Mouse (Mus musculus): ENCODE data around the gene Ssxb8. TPM values are rescaled to one million over a fixed set of nuclear protein-coding genes. Genes with fewer than 3 reads are reported as not detected.

Ssxb8 gene
- polyA plus RNA-seq (2017; shearing (Covaris generic)): not detected

DNA sequence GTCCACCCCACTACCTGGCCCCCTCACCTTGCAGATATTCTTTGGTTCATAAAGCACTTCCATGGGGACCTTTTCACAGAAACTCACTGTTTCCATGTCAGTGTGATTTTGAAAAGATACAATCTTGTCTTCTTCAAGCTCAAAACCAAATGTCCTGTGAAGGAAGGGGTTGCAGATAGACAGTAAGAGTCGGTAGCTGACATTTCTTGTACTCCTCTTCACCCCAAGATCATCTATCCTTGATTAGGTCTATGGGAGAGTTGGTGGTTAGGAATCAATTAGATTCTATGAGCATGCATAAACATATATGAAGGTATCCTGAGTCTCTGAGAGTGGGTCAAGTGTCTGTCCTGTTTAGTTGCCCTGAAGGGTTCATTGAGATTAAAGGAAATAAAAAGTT is at the start of gene Ssxb8:
TSS of gene Ssxb8 (minus strand) at position 101 of the 400 bp plus-strand sequence.

Other genes with a start within 250 kb of the Ssxb8 start
- not detected for gene Ssxb2, start 229.1 kb downstream of the Ssxb8 start, polyA plus RNA-seq (2017; shearing (Covaris generic))
- not detected for gene Gm14459, start 165.9 kb downstream of the Ssxb8 start, polyA plus RNA-seq (2017; shearing (Covaris generic))
- not detected for gene Ssxb6, start 142.6 kb downstream of the Ssxb8 start, polyA plus RNA-seq (2017; shearing (Covaris generic))
- gene Ssxb3, start 99.0 kb downstream of the Ssxb8 start, polyA plus RNA-seq (2017; shearing (Covaris generic)): not detected
- gene Ssx9, start 57.6 kb upstream of the Ssxb8 start, polyA plus RNA-seq (2017; shearing (Covaris generic)): not detected
- not detected for gene Ssxb5, start 112.8 kb upstream of the Ssxb8 start, polyA plus RNA-seq (2017; shearing (Covaris generic))
- not detected for gene Gm6592, start 153.2 kb upstream of the Ssxb8 start, polyA plus RNA-seq (2017; shearing (Covaris generic))
- gene Gm5751, start 183.4 kb upstream of the Ssxb8 start, polyA plus RNA-seq (2017; shearing (Covaris generic)): under 1 TPM in 1 of 2 experiments, not detected in 1; 0.39 TPM
- gene B630019K06Rik, start 201.5 kb upstream of the Ssxb8 start, polyA plus RNA-seq (2017; shearing (Covaris generic)): 1 to 10 TPM in 1 of 2 experiments, under 1 TPM in 1; 0.58 to 3.6 TPM

Measured in inflammation-experienced regulatory T-cells (primary cell).